Mouse (Mus musculus): ENCODE results near the gene Gm6588.
"Not testable (repeated sequence)": the region's sequence is repeated elsewhere in the genome, so short reads cannot be mapped to it uniquely, and the experiment has no call there.

DNA sequence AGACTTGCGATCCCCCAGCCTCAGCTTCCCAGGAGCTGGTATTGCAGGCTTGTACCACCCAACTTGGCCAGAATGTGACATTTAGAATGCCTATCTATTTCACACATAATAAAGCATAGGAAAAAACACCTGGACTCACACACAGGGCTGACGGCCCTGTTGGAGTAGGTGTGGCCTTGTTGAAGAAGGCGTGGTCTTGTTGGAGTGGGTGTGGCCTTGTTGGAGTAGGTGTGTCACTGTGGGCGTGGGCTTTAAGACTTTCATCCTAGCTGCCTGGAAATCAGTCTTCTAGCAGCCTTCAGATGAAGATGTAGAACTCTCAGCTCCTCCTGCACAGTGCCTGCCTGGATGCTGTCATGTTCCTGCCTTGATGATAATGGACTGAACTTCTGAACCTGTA lies 36.4 kb upstream of the Gm6588 start:
- not testable (repeated sequence) for TF ChIP-seq POLR2A (IDR thresholded peaks at IDR 0.05; ENCODE audit: control insufficient read depth in 1 of 2, insufficient read depth in 1 of 2, low read depth in 1 of 2, low read length in 2 of 2, poor library complexity in 1 of 2); ELF1 (IDR thresholded peaks at IDR 0.05; ENCODE audit: low read depth, low read length); ETS1 (IDR thresholded peaks at IDR 0.05; ENCODE audit: low read depth, low read length); MAX (IDR thresholded peaks at IDR 0.05; ENCODE audit: low read length); CTCF (IDR thresholded peaks at IDR 0.05 in 2 of 3, conservative IDR thresholded peaks at IDR 0.05 in 1 of 3; ENCODE audit: control insufficient read depth in 1 of 3, insufficient read depth in 1 of 3, low read depth in 2 of 3, low read length in 3 of 3, poor library complexity in 1 of 3, severe bottlenecking in 1 of 3); ZNF384 (IDR thresholded peaks at IDR 0.05; ENCODE audit: low read depth, low read length); NRF1 (IDR thresholded peaks at IDR 0.05; ENCODE audit: insufficient read depth, low read depth, low read length, poor library complexity, severe bottlenecking); E2F4 (IDR thresholded peaks at IDR 0.05; ENCODE audit: borderline replicate concordance, low read depth, low read length); USF2 (IDR thresholded peaks at IDR 0.05; ENCODE audit: borderline replicate concordance in 1 of 2, insufficient read depth in 1 of 2, low read depth in 1 of 2, low read length in 2 of 2); GATA1 (IDR thresholded peaks at IDR 0.05; ENCODE audit: low read depth, low read length); POLR2AphosphoS5 (IDR thresholded peaks at IDR 0.05; ENCODE audit: borderline replicate concordance, low read depth, low read length); HCFC1 (IDR thresholded peaks at IDR 0.05; ENCODE audit: low read depth, low read length)
